Mouse (Mus musculus): ENCODE data around the gene Hoxd4. TPM values are rescaled to one million over a fixed set of nuclear protein-coding genes. Genes with fewer than 3 reads are reported as not detected.

The Hoxd4 gene
- polyA plus RNA-seq, 1 experiment from 2014 or later, result not detected

GRCm38 (mm10) chr2:74670632-74671188 lies 41.0 kb upstream of the Hoxd4 start:
- Histone ChIP-seq H3K27me3 (ENCODE audit: control insufficient read depth, insufficient read depth, low read depth, low read length) (peaks cover 86% of the 10 kb centered on the region), H3K4me1 (ENCODE audit: control insufficient read depth, insufficient read depth, low read length) (peaks cover 7% of the 10 kb centered on the region), H3K27ac (ENCODE audit: low read length) (no peak overlapping the region), H3K36me3 (ENCODE audit: control insufficient read depth, insufficient read depth, low read length) (no peaks in the 10 kb centered on the region), H3K9ac (ENCODE audit: low read depth, low read length) (no peak overlapping the region), H3K9me3 (replicated peaks; ENCODE audit: control insufficient read depth, low read length, poor library complexity, severe bottlenecking) (no peaks in the 10 kb centered on the region), H3K4me3 (ENCODE audit: low read depth, low read length) (no peak overlapping the region), H3K4me2 (ENCODE audit: low read length) (no peak overlapping the region)
- 1% methylated on average over 3 of the region's 3 CpGs for WGBS
- no peak for ATAC-seq

- Histone ChIP-seq H3K4me2 (ENCODE audit: low read length) (no peak overlapping the region), H3K4me1 (ENCODE audit: control insufficient read depth, insufficient read depth, low read length) (peaks cover 7% of the 10 kb centered on the region), H3K9ac (ENCODE audit: low read depth, low read length) (no peak overlapping the region), H3K36me3 (ENCODE audit: control insufficient read depth, insufficient read depth, low read length) (no peaks in the 10 kb centered on the region), H3K9me3 (replicated peaks; ENCODE audit: control insufficient read depth, low read length, poor library complexity, severe bottlenecking) (no peaks in the 10 kb centered on the region), H3K4me3 (ENCODE audit: low read depth, low read length) (no peak overlapping the region), H3K27me3 (ENCODE audit: control insufficient read depth, insufficient read depth, low read depth, low read length) (peaks cover 88% of the 10 kb centered on the region), H3K27ac (ENCODE audit: low read length) (no peak overlapping the region)
- ATAC-seq, result no peak
- 3% methylated on average over 5 of the region's 5 CpGs for WGBS
Measured at GRCm38 (mm10) chr2:74671847-74672246, 39.9 kb upstream of the Hoxd4 start.

GRCm38 (mm10) chr2:74672481-74673362 lies 39.0 kb upstream of the Hoxd4 start:
- peaks cover 7% of the 10 kb centered on the region for H3K4me1 ChIP-seq (ENCODE audit: control insufficient read depth, insufficient read depth, low read length)
- no peak for ATAC-seq
- WGBS, result under 1% methylated on average over 38 of the region's 40 CpGs

GRCm38 (mm10) chr2:74673835-74674425 lies 37.8 kb upstream of the Hoxd4 start:
- ATAC-seq, result no peak
- H3K4me1 ChIP-seq (ENCODE audit: control insufficient read depth, insufficient read depth, low read length), result peaks cover 3% of the 10 kb centered on the region; the same call in 1 of the 2 replicates
- H3K9me3 ChIP-seq (replicated peaks; ENCODE audit: control insufficient read depth, low read length, poor library complexity, severe bottlenecking), result no peaks in the 10 kb centered on the region
- H3K27ac ChIP-seq (ENCODE audit: low read length), result no peak overlapping the region
- H3K4me2 ChIP-seq (ENCODE audit: low read length), result no peak overlapping the region
- H3K4me3 ChIP-seq (ENCODE audit: low read depth, low read length), result no peak overlapping the region
- no peaks in the 10 kb centered on the region for H3K36me3 ChIP-seq (ENCODE audit: control insufficient read depth, insufficient read depth, low read length)
- no peak overlapping the region for H3K9ac ChIP-seq (ENCODE audit: low read depth, low read length)
- H3K27me3 ChIP-seq (ENCODE audit: control insufficient read depth, insufficient read depth, low read depth, low read length), result peaks cover 94% of the 10 kb centered on the region
- WGBS, result 1% methylated on average over 24 of the region's 24 CpGs

More at GRCm38 (mm10) chr2:74672481-74673362, 39.0 kb upstream of the Hoxd4 start:
- no peak overlapping the region for H3K9ac ChIP-seq (ENCODE audit: low read depth, low read length)
- no peak overlapping the region for H3K27ac ChIP-seq (ENCODE audit: low read length)
- peak overlapping the region; percentile 7; the same call in 1 of the 2 replicates for H3K4me3 ChIP-seq (ENCODE audit: low read depth, low read length)
- no peaks in the 10 kb centered on the region for H3K36me3 ChIP-seq (ENCODE audit: control insufficient read depth, insufficient read depth, low read length)
- H3K4me2 ChIP-seq (ENCODE audit: low read length), result peak overlapping the region; percentile 55
- peaks cover 89% of the 10 kb centered on the region for H3K27me3 ChIP-seq (ENCODE audit: control insufficient read depth, insufficient read depth, low read depth, low read length)
- no peaks in the 10 kb centered on the region for H3K9me3 ChIP-seq (replicated peaks; ENCODE audit: control insufficient read depth, low read length, poor library complexity, severe bottlenecking)

GRCm38 (mm10) chr2:74674881-74675665 lies 36.7 kb upstream of the Hoxd4 start, which contains the start of gene Hoxd12:
Gene Hoxd12 (plus strand): TSS chr2:74675013.
- H3K27ac ChIP-seq (ENCODE audit: low read length), result no peak within 1 kb of the TSS
- peaks cover 3% of the 10 kb centered on the region; the same call in 1 of the 2 replicates for H3K4me1 ChIP-seq (ENCODE audit: control insufficient read depth, insufficient read depth, low read length)
- no peaks in the 10 kb centered on the region for H3K9me3 ChIP-seq (replicated peaks; ENCODE audit: control insufficient read depth, low read length, poor library complexity, severe bottlenecking)
- no peak for ATAC-seq
- WGBS, result 3% methylated on average over 47 of the region's 47 CpGs
- no peaks in the 10 kb centered on the region for H3K36me3 ChIP-seq (ENCODE audit: control insufficient read depth, insufficient read depth, low read length)
- H3K9ac ChIP-seq (ENCODE audit: low read depth, low read length), result no peak within 1 kb of the TSS
- peaks cover 93% of the 10 kb centered on the region for H3K27me3 ChIP-seq (ENCODE audit: control insufficient read depth, insufficient read depth, low read depth, low read length)
- H3K4me2 ChIP-seq (ENCODE audit: low read length), result no peak within 1 kb of the TSS
- H3K4me3 ChIP-seq (ENCODE audit: low read depth, low read length), result no peak within 1 kb of the TSS

GRCm38 (mm10) chr2:74675666-74676282 lies 36.0 kb upstream of the Hoxd4 start:
- Histone ChIP-seq H3K27ac (ENCODE audit: low read length) (no peak overlapping the region), H3K9ac (ENCODE audit: low read depth, low read length) (no peak overlapping the region), H3K36me3 (ENCODE audit: control insufficient read depth, insufficient read depth, low read length) (no peaks in the 10 kb centered on the region), H3K4me2 (ENCODE audit: low read length) (no peak overlapping the region), H3K4me1 (ENCODE audit: control insufficient read depth, insufficient read depth, low read length) (peaks cover 3% of the 10 kb centered on the region; the same call in 1 of the 2 replicates), H3K9me3 (replicated peaks; ENCODE audit: control insufficient read depth, low read length, poor library complexity, severe bottlenecking) (no peaks in the 10 kb centered on the region), H3K4me3 (ENCODE audit: low read depth, low read length) (no peak overlapping the region), H3K27me3 (ENCODE audit: control insufficient read depth, insufficient read depth, low read depth, low read length) (peaks cover 96% of the 10 kb centered on the region)
- ATAC-seq, result no peak
- WGBS, result 6% methylated on average over 24 of the region's 24 CpGs

- 3% methylated on average over 9 of the region's 9 CpGs for WGBS
- peaks cover 97% of the 10 kb centered on the region for H3K27me3 ChIP-seq (ENCODE audit: control insufficient read depth, insufficient read depth, low read depth, low read length)
- no peak overlapping the region for H3K4me3 ChIP-seq (ENCODE audit: low read depth, low read length)
- no peak overlapping the region for H3K27ac ChIP-seq (ENCODE audit: low read length)
- H3K4me1 ChIP-seq (ENCODE audit: control insufficient read depth, insufficient read depth, low read length), result peaks cover 3% of the 10 kb centered on the region; the same call in 1 of the 2 replicates
- ATAC-seq, result no peak
- H3K9ac ChIP-seq (ENCODE audit: low read depth, low read length), result no peak overlapping the region
- H3K36me3 ChIP-seq (ENCODE audit: control insufficient read depth, insufficient read depth, low read length), result no peaks in the 10 kb centered on the region
- H3K9me3 ChIP-seq (replicated peaks; ENCODE audit: control insufficient read depth, low read length, poor library complexity, severe bottlenecking), result no peaks in the 10 kb centered on the region
- H3K4me2 ChIP-seq (ENCODE audit: low read length), result no peak overlapping the region
Measured at GRCm38 (mm10) chr2:74676376-74677052, 35.2 kb upstream of the Hoxd4 start.

- Histone ChIP-seq H3K36me3 (ENCODE audit: control insufficient read depth, insufficient read depth, low read length) (no peaks in the 10 kb centered on the region), H3K4me3 (ENCODE audit: low read depth, low read length) (no peak overlapping the region), H3K9me3 (replicated peaks; ENCODE audit: control insufficient read depth, low read length, poor library complexity, severe bottlenecking) (no peaks in the 10 kb centered on the region), H3K4me1 (ENCODE audit: control insufficient read depth, insufficient read depth, low read length) (peaks cover 6% of the 10 kb centered on the region; the same call in 1 of the 2 replicates), H3K27me3 (ENCODE audit: control insufficient read depth, insufficient read depth, low read depth, low read length) (peaks cover 98% of the 10 kb centered on the region), H3K4me2 (ENCODE audit: low read length) (no peak overlapping the region), H3K9ac (ENCODE audit: low read depth, low read length) (no peak overlapping the region), H3K27ac (ENCODE audit: low read length) (no peak overlapping the region)
- ATAC-seq, result no peak
- WGBS, result 15% methylated on average over 2 of the region's 2 CpGs
Measured at GRCm38 (mm10) chr2:74677106-74677505, 34.6 kb upstream of the Hoxd4 start.

Data from midbrain, embryonic 16.5 days (tissue).